Comparison of ENCODE assay signal across 9 mouse cellular contexts in genomic region chr7:98572223-98572868, GRCm38 (mm10).
DNase-seq lines count a peak whose midpoint lies in the region; ATAC-seq and TF ChIP-seq lines count a peak whose summit lies in the region.
"Had no signal": no experiment of that assay in that cellular context is flagged by ENCODE, and none has a peak within 500 bp of the region (broad histone marks: within the 10 kb centered on the region; RNA-seq: fewer than 3 reads in every experiment).

No protein-coding gene starts in this region.

- ATAC-seq in midbrain, embryonic 11.5 days (ENCODE audit: low FRiP score): no peak
- peak; percentile 77 for ATAC-seq in heart, postnatal 0 days (ENCODE audit: insufficient read depth, low read depth)
- no peak for ATAC-seq in inflammation-experienced regulatory T-cells, adult 6 months

- H3K36me3 ChIP-seq in midbrain, embryonic 10.5 days: no peaks in the 10 kb centered on the region
- H3K36me3 ChIP-seq in midbrain, embryonic 11.5 days (ENCODE audit: control insufficient read depth, insufficient read depth, low read length): no peaks in the 10 kb centered on the region
- no peaks in the 10 kb centered on the region for H3K36me3 ChIP-seq in heart, postnatal 0 days (replicated peaks; ENCODE audit: control insufficient read depth, insufficient read depth, low read length)

- peak overlapping the region; percentile 59; the same call in 1 of the 2 replicates for H3K27ac ChIP-seq in midbrain, embryonic 10.5 days (replicated peaks)
- no peak overlapping the region for H3K27ac ChIP-seq in midbrain, embryonic 11.5 days (ENCODE audit: low read depth, low read length)
- H3K27ac ChIP-seq in heart, postnatal 0 days (ENCODE audit: low read depth): peak overlapping the region; percentile 67

- no peaks in the 10 kb centered on the region for H3K27me3 ChIP-seq in midbrain, embryonic 10.5 days (ENCODE audit: low read depth, poor library complexity, severe bottlenecking)
- no peaks in the 10 kb centered on the region for H3K27me3 ChIP-seq in midbrain, embryonic 11.5 days (ENCODE audit: control insufficient read depth, insufficient read depth, low read length)
- H3K27me3 ChIP-seq in heart, postnatal 0 days (ENCODE audit: control insufficient read depth, insufficient read depth, low read length): no peaks in the 10 kb centered on the region
- H3K27me3 ChIP-seq: CH12.LX had no signal

- no peak for TF ChIP-seq EP300 in heart, postnatal 0 days (IDR thresholded peaks at IDR 0.05; ENCODE audit: low read depth)

- no peak overlapping the region for H3K4me3 ChIP-seq in midbrain, embryonic 10.5 days
- H3K4me3 ChIP-seq in midbrain, embryonic 11.5 days (ENCODE audit: low read depth, low read length): no peak overlapping the region
- H3K4me3 ChIP-seq in heart, postnatal 0 days (ENCODE audit: low read depth, low read length): no peak overlapping the region

- 38% methylated on average over 10 of the region's 10 CpGs for WGBS in midbrain, embryonic 10.5 days
- 36% methylated on average over 10 of the region's 10 CpGs for WGBS in midbrain, embryonic 11.5 days
- WGBS in heart, postnatal 0 days: 18% methylated on average over 10 of the region's 10 CpGs

- H3K4me1 ChIP-seq in midbrain, embryonic 10.5 days: peaks cover 33% of the 10 kb centered on the region
- peaks cover 2% of the 10 kb centered on the region; the same call in 1 of the 2 replicates for H3K4me1 ChIP-seq in midbrain, embryonic 11.5 days (ENCODE audit: control insufficient read depth, insufficient read depth, low read length)
- H3K4me1 ChIP-seq in heart, postnatal 0 days (ENCODE audit: control insufficient read depth, insufficient read depth): peaks cover 28% of the 10 kb centered on the region

- no peak for TF ChIP-seq CTCF in heart, postnatal 0 days (IDR thresholded peaks at IDR 0.05; ENCODE audit: low read depth)

- DNase-seq in midbrain, embryonic 10.5 days (ENCODE audit: low spot score): peak; percentile 41
- DNase-seq in midbrain, embryonic 11.5 days (ENCODE audit: low spot score, missing footprints): no peak
- DNase-seq in heart, postnatal 0 days (ENCODE audit: low spot score): peak; percentile 64
- peak; percentile 26 for DNase-seq in liver
- peak; percentile 55 for DNase-seq in ovary, postnatal 36 days (ENCODE audit: low spot score)
- DNase-seq in thymus, postnatal 36 days: no peak
- DNase-seq in spleen, postnatal 36 days (ENCODE audit: low spot score in 2 of 2): no peak

- no peaks in the 10 kb centered on the region for H3K9me3 ChIP-seq in midbrain, embryonic 10.5 days (replicated peaks)
- no peaks in the 10 kb centered on the region for H3K9me3 ChIP-seq in midbrain, embryonic 11.5 days (ENCODE audit: control insufficient read depth, low read length)
- H3K9me3 ChIP-seq in heart, postnatal 0 days (replicated peaks; ENCODE audit: control insufficient read depth, low read length): no peaks in the 10 kb centered on the region

- H3K4me2 ChIP-seq in midbrain, embryonic 11.5 days: no peak overlapping the region
- H3K4me2 ChIP-seq in heart, postnatal 0 days (ENCODE audit: low read depth, low read length): no peak overlapping the region

- H3K9ac ChIP-seq in midbrain, embryonic 11.5 days (ENCODE audit: low read length): no peak overlapping the region
- H3K9ac ChIP-seq in heart, postnatal 0 days (replicated peaks; ENCODE audit: low read depth, low read length): no peak overlapping the region

Comparison
In these comparisons a context has a peak if more than half of its experiments do, and no peak if none do; other contexts are left out.
1. DNase-seq: peak in midbrain, embryonic 10.5 days (single experiment), heart, postnatal 0 days (single experiment), liver (single experiment) and ovary, postnatal 36 days (single experiment); none in midbrain, embryonic 11.5 days (single experiment), thymus, postnatal 36 days (0 of 2) and spleen, postnatal 36 days (0 of 2).